Mouse (Mus musculus): ENCODE results near the gene Rps26.

Rps26 gene

GRCm38 (mm10) chr10:128602470-128603128 is 23.9 kb downstream of the Rps26 start:
- DNase-seq (ENCODE audit: low read depth, low spot score), result peak; percentile 33
- H3K27me3 ChIP-seq (ENCODE audit: control insufficient read depth, insufficient read depth, low read length, poor library complexity, severe bottlenecking), result no peaks in the 10 kb centered on the region
- no peaks in the 10 kb centered on the region for H3K36me3 ChIP-seq (ENCODE audit: control insufficient read depth, insufficient read depth, low read length, poor library complexity, severe bottlenecking)

- no peaks in the 10 kb centered on the region for H3K36me3 ChIP-seq (ENCODE audit: control insufficient read depth, insufficient read depth, low read length, poor library complexity, severe bottlenecking)
- DNase-seq (ENCODE audit: low read depth, low spot score), result no peak
- H3K27me3 ChIP-seq (ENCODE audit: control insufficient read depth, insufficient read depth, low read length, poor library complexity, severe bottlenecking), result no peaks in the 10 kb centered on the region
Measured at GRCm38 (mm10) chr10:128601499-128601898, 25.0 kb downstream of the Rps26 start.

- no peaks in the 10 kb centered on the region for H3K36me3 ChIP-seq (ENCODE audit: control insufficient read depth, insufficient read depth, low read length, poor library complexity, severe bottlenecking)
- no peak for DNase-seq (ENCODE audit: low read depth, low spot score)
- no peaks in the 10 kb centered on the region for H3K27me3 ChIP-seq (ENCODE audit: control insufficient read depth, insufficient read depth, low read length, poor library complexity, severe bottlenecking)
Measured at GRCm38 (mm10) chr10:128598476-128598875, 28.1 kb downstream of the Rps26 start.

- Histone ChIP-seq H3K36me3 (ENCODE audit: control insufficient read depth, insufficient read depth, low read length, poor library complexity, severe bottlenecking) (no peaks in the 10 kb centered on the region), H3K27me3 (ENCODE audit: control insufficient read depth, insufficient read depth, low read length, poor library complexity, severe bottlenecking) (no peaks in the 10 kb centered on the region; the same call in none of the 2 replicates)
- DNase-seq (ENCODE audit: low read depth, low spot score), result no peak
Measured at GRCm38 (mm10) chr10:128592797-128593196, 33.8 kb downstream of the Rps26 start.

GRCm38 (mm10) chr10:128591436-128591835 is 35.1 kb downstream of the Rps26 start:
- no peak for DNase-seq (ENCODE audit: low read depth, low spot score)
- Histone ChIP-seq H3K27me3 (ENCODE audit: control insufficient read depth, insufficient read depth, low read length, poor library complexity, severe bottlenecking) (peaks cover 1% of the 10 kb centered on the region), H3K36me3 (ENCODE audit: control insufficient read depth, insufficient read depth, low read length, poor library complexity, severe bottlenecking) (no peaks in the 10 kb centered on the region)

GRCm38 (mm10) chr10:128590193-128590690 is 36.3 kb downstream of the Rps26 start:
- Histone ChIP-seq H3K27me3 (ENCODE audit: control insufficient read depth, insufficient read depth, low read length, poor library complexity, severe bottlenecking) (peaks cover 1% of the 10 kb centered on the region), H3K36me3 (ENCODE audit: control insufficient read depth, insufficient read depth, low read length, poor library complexity, severe bottlenecking) (no peaks in the 10 kb centered on the region)
- peak; percentile 58 for DNase-seq (ENCODE audit: low read depth, low spot score)

GRCm38 (mm10) chr10:128589464-128590192 is 36.9 kb downstream of the Rps26 start, which contains the start of gene Erbb3:
Gene Erbb3, minus strand, starts transcription at chr10:128589652.
- Histone ChIP-seq H3K36me3 (ENCODE audit: control insufficient read depth, insufficient read depth, low read length, poor library complexity, severe bottlenecking) (no peaks in the 10 kb centered on the region), H3K27me3 (ENCODE audit: control insufficient read depth, insufficient read depth, low read length, poor library complexity, severe bottlenecking) (peaks cover 1% of the 10 kb centered on the region)
- DNase-seq (ENCODE audit: low read depth, low spot score), result peak; percentile 52

- Histone ChIP-seq H3K27me3 (ENCODE audit: control insufficient read depth, insufficient read depth, low read length, poor library complexity, severe bottlenecking) (peaks cover 1% of the 10 kb centered on the region), H3K36me3 (ENCODE audit: control insufficient read depth, insufficient read depth, low read length, poor library complexity, severe bottlenecking) (no peaks in the 10 kb centered on the region)
- DNase-seq (ENCODE audit: low read depth, low spot score), result no peak
Measured at GRCm38 (mm10) chr10:128588775-128589463, 37.6 kb downstream of the Rps26 start.

GRCm38 (mm10) chr10:128588136-128588535 is 38.4 kb downstream of the Rps26 start:
- peaks cover 1% of the 10 kb centered on the region for H3K27me3 ChIP-seq (ENCODE audit: control insufficient read depth, insufficient read depth, low read length, poor library complexity, severe bottlenecking)
- no peak for DNase-seq (ENCODE audit: low read depth, low spot score)
- no peaks in the 10 kb centered on the region for H3K36me3 ChIP-seq (ENCODE audit: control insufficient read depth, insufficient read depth, low read length, poor library complexity, severe bottlenecking)

- no peaks in the 10 kb centered on the region for H3K36me3 ChIP-seq (ENCODE audit: control insufficient read depth, insufficient read depth, low read length, poor library complexity, severe bottlenecking)
- DNase-seq (ENCODE audit: low read depth, low spot score), result no peak
- peaks cover 1% of the 10 kb centered on the region for H3K27me3 ChIP-seq (ENCODE audit: control insufficient read depth, insufficient read depth, low read length, poor library complexity, severe bottlenecking)
Measured at GRCm38 (mm10) chr10:128587697-128588096, 38.9 kb downstream of the Rps26 start.

GRCm38 (mm10) chr10:128587120-128587519 is 39.4 kb downstream of the Rps26 start:
- H3K27me3 ChIP-seq (ENCODE audit: control insufficient read depth, insufficient read depth, low read length, poor library complexity, severe bottlenecking), result peaks cover 1% of the 10 kb centered on the region
- H3K36me3 ChIP-seq (ENCODE audit: control insufficient read depth, insufficient read depth, low read length, poor library complexity, severe bottlenecking), result no peaks in the 10 kb centered on the region
- no peak for DNase-seq (ENCODE audit: low read depth, low spot score)

- Histone ChIP-seq H3K27me3 (ENCODE audit: control insufficient read depth, insufficient read depth, low read length, poor library complexity, severe bottlenecking) (peaks cover 1% of the 10 kb centered on the region), H3K36me3 (ENCODE audit: control insufficient read depth, insufficient read depth, low read length, poor library complexity, severe bottlenecking) (no peaks in the 10 kb centered on the region)
- no peak for DNase-seq (ENCODE audit: low read depth, low spot score)
Measured at GRCm38 (mm10) chr10:128586546-128586945, 40.0 kb downstream of the Rps26 start.

- DNase-seq (ENCODE audit: low read depth, low spot score), result no peak
- Histone ChIP-seq H3K27me3 (ENCODE audit: control insufficient read depth, insufficient read depth, low read length, poor library complexity, severe bottlenecking) (peaks cover 1% of the 10 kb centered on the region), H3K36me3 (ENCODE audit: control insufficient read depth, insufficient read depth, low read length, poor library complexity, severe bottlenecking) (no peaks in the 10 kb centered on the region)
Measured at GRCm38 (mm10) chr10:128584386-128584785, 42.2 kb downstream of the Rps26 start.

- no peaks in the 10 kb centered on the region for H3K36me3 ChIP-seq (ENCODE audit: control insufficient read depth, insufficient read depth, low read length, poor library complexity, severe bottlenecking)
- H3K27me3 ChIP-seq (ENCODE audit: control insufficient read depth, insufficient read depth, low read length, poor library complexity, severe bottlenecking), result peaks cover 1% of the 10 kb centered on the region
- DNase-seq (ENCODE audit: low read depth, low spot score), result no peak
Measured at GRCm38 (mm10) chr10:128583644-128584043, 42.9 kb downstream of the Rps26 start.

- DNase-seq (ENCODE audit: low read depth, low spot score), result no peak
- Histone ChIP-seq H3K36me3 (ENCODE audit: control insufficient read depth, insufficient read depth, low read length, poor library complexity, severe bottlenecking) (no peaks in the 10 kb centered on the region), H3K27me3 (ENCODE audit: control insufficient read depth, insufficient read depth, low read length, poor library complexity, severe bottlenecking) (no peaks in the 10 kb centered on the region)
Measured at GRCm38 (mm10) chr10:128579731-128580130, 46.8 kb downstream of the Rps26 start.
